Mouse (Mus musculus): ENCODE measurements at regions not wholly inside any gene's neighbourhood (a gene's known extent, or its start where the extent isn't known, plus 50 kb on each side); places are given as distances from the start of the nearest gene placed in this dataset.

DNA sequence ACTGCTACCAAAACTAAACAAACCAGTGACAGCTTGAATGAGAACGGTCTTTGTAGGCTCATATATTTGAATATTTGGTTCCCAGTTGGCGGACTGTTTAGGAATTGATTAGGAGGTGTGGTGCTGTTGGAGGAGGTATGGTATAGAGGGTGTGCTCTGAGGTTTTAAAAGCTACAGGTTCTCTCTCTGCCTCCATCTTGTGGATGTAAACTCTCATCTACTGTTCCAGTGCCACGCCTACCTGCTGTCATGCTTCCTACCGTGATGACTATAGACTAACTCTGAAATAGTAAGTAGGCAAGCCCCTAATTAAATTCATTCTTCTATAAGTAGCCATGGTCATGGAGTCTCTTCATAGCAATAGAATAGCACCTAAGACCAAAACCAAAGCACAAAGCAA lies 181.2 kb upstream of the Nrip1 start:
- no peak for ATAC-seq (replicated peaks; ENCODE audit: low FRiP score, low read depth)
- WGBS: 84% methylated on average over 4 of the region's 4 CpGs

DNA sequence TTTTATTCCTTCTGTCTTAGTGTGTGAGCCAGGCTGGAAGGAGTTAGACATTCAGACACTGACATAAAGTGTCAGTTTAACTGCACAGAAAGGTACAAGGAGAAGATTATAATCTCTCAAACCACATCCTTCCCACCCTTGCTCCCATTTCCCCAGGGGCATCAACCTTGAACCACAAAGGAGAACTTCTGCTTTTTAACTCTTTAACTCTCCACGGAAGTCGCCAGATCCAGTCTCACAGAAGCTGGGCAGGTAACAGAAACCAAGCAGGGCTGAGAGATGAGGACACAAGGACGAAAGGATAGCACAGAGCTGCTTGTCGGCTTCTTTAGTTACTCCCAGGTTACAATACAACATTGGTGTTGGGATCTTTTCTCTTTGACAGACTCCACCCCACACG lies 176.0 kb upstream of the Nrip1 start:
- Histone ChIP-seq H3K4me3 (replicated peaks; ENCODE audit: low read depth, low read length) (no peak overlapping the region), H3K9ac (ENCODE audit: low read depth, low read length) (no peak overlapping the region), H3K27ac (no peak overlapping the region), H3K4me1 (replicated peaks; ENCODE audit: insufficient read depth, low read length) (no peaks in the 10 kb centered on the region), H3K9me3 (replicated peaks; ENCODE audit: low read length) (no peaks in the 10 kb centered on the region), H3K36me3 (ENCODE audit: insufficient read depth, low read length) (no peaks in the 10 kb centered on the region), H3K4me2 (ENCODE audit: low read length) (no peak overlapping the region), H3K27me3 (ENCODE audit: insufficient read depth, low read length) (no peaks in the 10 kb centered on the region)
- ATAC-seq (replicated peaks; ENCODE audit: low FRiP score, low read depth) (no peak), DNase-seq (ENCODE audit: low spot score) (no peak)
- 84% methylated on average over 5 of the region's 5 CpGs for WGBS
- no peak for TF ChIP-seq CTCF (IDR thresholded peaks at IDR 0.05; ENCODE audit: low read depth)

More for the DNA sequence above, 181.2 kb upstream of the Nrip1 start:
- H3K36me3 ChIP-seq (ENCODE audit: insufficient read depth, low read length): no peaks in the 10 kb centered on the region
- H3K9ac ChIP-seq (ENCODE audit: low read depth, low read length): no peak overlapping the region
- H3K4me3 ChIP-seq (replicated peaks; ENCODE audit: low read depth, low read length): no peak overlapping the region
- no peaks in the 10 kb centered on the region for H3K27me3 ChIP-seq (ENCODE audit: insufficient read depth, low read length)
- H3K4me1 ChIP-seq (replicated peaks; ENCODE audit: insufficient read depth, low read length): no peaks in the 10 kb centered on the region
- H3K9me3 ChIP-seq (replicated peaks; ENCODE audit: low read length): no peaks in the 10 kb centered on the region
- H3K27ac ChIP-seq: no peak overlapping the region
- DNase-seq (ENCODE audit: low spot score): no peak
- H3K4me2 ChIP-seq (ENCODE audit: low read length): no peak overlapping the region
- no peak for TF ChIP-seq CTCF (IDR thresholded peaks at IDR 0.05; ENCODE audit: low read depth)

DNA sequence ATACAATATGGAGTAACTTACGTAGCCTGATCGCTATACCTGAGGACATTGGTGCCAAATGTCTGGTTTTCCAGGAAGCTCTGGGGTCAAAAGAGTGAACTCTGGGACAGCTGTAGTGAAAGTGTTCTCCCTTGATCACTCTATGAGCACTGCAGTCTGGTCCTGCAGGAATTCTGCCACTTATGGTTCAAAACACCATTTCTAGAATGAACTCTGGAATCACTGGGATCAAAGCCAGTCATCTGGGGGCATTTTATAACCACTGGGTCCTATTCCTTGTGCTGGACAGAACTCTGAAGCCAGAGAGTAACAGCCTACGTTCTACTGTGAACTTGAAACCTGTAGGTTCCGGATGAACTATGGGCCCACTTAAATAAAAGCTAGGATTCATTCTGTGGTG lies 173.5 kb upstream of the Nrip1 start:
- no peak for DNase-seq (ENCODE audit: low spot score)
- WGBS: 69% methylated on average over 4 of the region's 4 CpGs
- Histone ChIP-seq H3K9me3 (replicated peaks; ENCODE audit: low read length) (no peaks in the 10 kb centered on the region), H3K27me3 (ENCODE audit: insufficient read depth, low read length) (no peaks in the 10 kb centered on the region), H3K36me3 (ENCODE audit: insufficient read depth, low read length) (no peaks in the 10 kb centered on the region), H3K27ac (no peak overlapping the region), H3K9ac (ENCODE audit: low read depth, low read length) (no peak overlapping the region), H3K4me2 (ENCODE audit: low read length) (no peak overlapping the region), H3K4me1 (replicated peaks; ENCODE audit: insufficient read depth, low read length) (no peaks in the 10 kb centered on the region), H3K4me3 (replicated peaks; ENCODE audit: low read depth, low read length) (no peak overlapping the region)
- no peak for TF ChIP-seq CTCF (IDR thresholded peaks at IDR 0.05; ENCODE audit: low read depth)
- ATAC-seq (replicated peaks; ENCODE audit: low FRiP score, low read depth): no peak

- Histone ChIP-seq H3K9me3 (replicated peaks; ENCODE audit: low read length) (no peaks in the 10 kb centered on the region), H3K27ac (no peak overlapping the region), H3K27me3 (ENCODE audit: insufficient read depth, low read length) (no peaks in the 10 kb centered on the region), H3K4me2 (ENCODE audit: low read length) (no peak overlapping the region), H3K4me1 (replicated peaks; ENCODE audit: insufficient read depth, low read length) (no peaks in the 10 kb centered on the region), H3K36me3 (ENCODE audit: insufficient read depth, low read length) (no peaks in the 10 kb centered on the region), H3K4me3 (replicated peaks; ENCODE audit: low read depth, low read length) (no peak overlapping the region), H3K9ac (ENCODE audit: low read depth, low read length) (no peak overlapping the region)
- no peak for DNase-seq (ENCODE audit: low spot score)
- 76% methylated on average over 2 of the region's 2 CpGs for WGBS
- no peak for TF ChIP-seq CTCF (IDR thresholded peaks at IDR 0.05; ENCODE audit: low read depth)
- no peak for ATAC-seq (replicated peaks; ENCODE audit: low FRiP score, low read depth)
These were observed 173.0 kb upstream of the Nrip1 start for GRCm38 (mm10) chr16:76546632-76547031.

- WGBS: 68% methylated on average over 2 of the region's 2 CpGs
These were observed 172.3 kb upstream of the Nrip1 start for GRCm38 (mm10) chr16:76545942-76546341.

DNA sequence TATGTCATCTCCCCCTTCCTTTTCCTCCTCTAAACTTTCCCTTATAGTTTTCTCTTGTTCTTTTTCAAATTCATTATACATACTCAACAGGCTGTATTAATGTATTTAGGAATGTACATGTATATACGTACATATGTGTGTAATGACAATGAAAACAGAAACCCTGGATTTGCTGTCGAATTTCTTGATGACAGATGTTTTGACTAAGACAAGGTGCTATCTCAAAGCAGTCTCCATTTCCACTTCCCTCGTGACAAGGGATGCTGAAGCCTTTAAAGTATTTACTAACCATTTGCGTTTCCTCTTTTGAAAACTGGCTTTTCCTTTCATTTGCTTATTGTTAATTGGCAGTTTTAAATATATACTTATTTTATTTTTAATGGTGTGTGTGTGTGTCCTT lies 171.3 kb upstream of the Nrip1 start:
- no peaks in the 10 kb centered on the region for H3K27me3 ChIP-seq (ENCODE audit: insufficient read depth, low read length)
- H3K9me3 ChIP-seq (replicated peaks; ENCODE audit: low read length): no peaks in the 10 kb centered on the region
- no peak for ATAC-seq (replicated peaks; ENCODE audit: low FRiP score, low read depth)
- no peak overlapping the region for H3K9ac ChIP-seq (ENCODE audit: low read depth, low read length)
- H3K4me1 ChIP-seq (replicated peaks; ENCODE audit: insufficient read depth, low read length): no peaks in the 10 kb centered on the region
- 82% methylated on average over 4 of the region's 4 CpGs for WGBS
- no peak overlapping the region for H3K4me3 ChIP-seq (replicated peaks; ENCODE audit: low read depth, low read length)
- no peak for DNase-seq (ENCODE audit: low spot score)
- no peak for TF ChIP-seq CTCF (IDR thresholded peaks at IDR 0.05; ENCODE audit: low read depth)
- H3K27ac ChIP-seq: no peak overlapping the region
- no peak overlapping the region for H3K4me2 ChIP-seq (ENCODE audit: low read length)
- H3K36me3 ChIP-seq (ENCODE audit: insufficient read depth, low read length): no peaks in the 10 kb centered on the region

More at GRCm38 (mm10) chr16:76545942-76546341, 172.3 kb upstream of the Nrip1 start:
- Histone ChIP-seq H3K4me3 (replicated peaks; ENCODE audit: low read depth, low read length) (no peak overlapping the region), H3K9ac (ENCODE audit: low read depth, low read length) (no peak overlapping the region), H3K9me3 (replicated peaks; ENCODE audit: low read length) (no peaks in the 10 kb centered on the region), H3K36me3 (ENCODE audit: insufficient read depth, low read length) (no peaks in the 10 kb centered on the region), H3K4me1 (replicated peaks; ENCODE audit: insufficient read depth, low read length) (no peaks in the 10 kb centered on the region), H3K4me2 (ENCODE audit: low read length) (no peak overlapping the region), H3K27ac (no peak overlapping the region), H3K27me3 (ENCODE audit: insufficient read depth, low read length) (no peaks in the 10 kb centered on the region)
- no peak for DNase-seq (ENCODE audit: low spot score)
- ATAC-seq (replicated peaks; ENCODE audit: low FRiP score, low read depth): no peak
- no peak for TF ChIP-seq CTCF (IDR thresholded peaks at IDR 0.05; ENCODE audit: low read depth)

DNA sequence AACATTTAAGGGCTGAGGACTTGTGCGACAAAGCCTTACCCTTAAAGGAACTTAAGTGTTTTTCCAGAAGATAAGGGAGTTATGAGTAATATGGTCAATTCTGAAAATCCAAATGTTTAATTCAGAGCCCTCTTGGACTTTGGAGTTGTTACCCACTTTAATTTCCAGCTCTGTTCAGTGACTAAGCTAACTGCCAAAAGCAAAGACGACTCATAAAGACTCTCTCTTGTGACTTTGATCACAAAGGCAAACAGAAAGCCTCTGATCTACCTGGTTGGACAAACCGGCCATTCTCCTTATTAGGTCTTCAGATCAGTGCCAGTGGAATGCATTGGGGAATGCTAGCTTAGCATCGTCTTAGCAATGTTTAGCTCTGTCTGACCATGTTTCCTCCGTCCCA lies 167.3 kb upstream of the Nrip1 start:
- H3K4me3 ChIP-seq (replicated peaks; ENCODE audit: low read depth, low read length): no peak overlapping the region
- H3K9me3 ChIP-seq (replicated peaks; ENCODE audit: low read length): no peaks in the 10 kb centered on the region
- no peak for ATAC-seq (replicated peaks; ENCODE audit: low FRiP score, low read depth)
- WGBS: 64% methylated on average over 5 of the region's 5 CpGs
- TF ChIP-seq CTCF (IDR thresholded peaks at IDR 0.05; ENCODE audit: low read depth): no peak
- no peak overlapping the region for H3K4me2 ChIP-seq (ENCODE audit: low read length)
- H3K4me1 ChIP-seq (replicated peaks; ENCODE audit: insufficient read depth, low read length): no peaks in the 10 kb centered on the region
- H3K27me3 ChIP-seq (ENCODE audit: insufficient read depth, low read length): no peaks in the 10 kb centered on the region
- DNase-seq (ENCODE audit: low spot score): no peak
- no peak overlapping the region for H3K27ac ChIP-seq
- H3K9ac ChIP-seq (ENCODE audit: low read depth, low read length): no peak overlapping the region
- no peaks in the 10 kb centered on the region for H3K36me3 ChIP-seq (ENCODE audit: insufficient read depth, low read length)

Measured in kidney, postnatal 0 days (tissue).